Mouse (Mus musculus): ENCODE measurements around the gene Nxn. TPM values are rescaled to one million over a fixed set of nuclear protein-coding genes. Genes with fewer than 3 reads are reported as not detected.

Gene Nxn
- polyA plus RNA-seq, 1 experiment from 2014 or later: 31.5 TPM

DNA sequence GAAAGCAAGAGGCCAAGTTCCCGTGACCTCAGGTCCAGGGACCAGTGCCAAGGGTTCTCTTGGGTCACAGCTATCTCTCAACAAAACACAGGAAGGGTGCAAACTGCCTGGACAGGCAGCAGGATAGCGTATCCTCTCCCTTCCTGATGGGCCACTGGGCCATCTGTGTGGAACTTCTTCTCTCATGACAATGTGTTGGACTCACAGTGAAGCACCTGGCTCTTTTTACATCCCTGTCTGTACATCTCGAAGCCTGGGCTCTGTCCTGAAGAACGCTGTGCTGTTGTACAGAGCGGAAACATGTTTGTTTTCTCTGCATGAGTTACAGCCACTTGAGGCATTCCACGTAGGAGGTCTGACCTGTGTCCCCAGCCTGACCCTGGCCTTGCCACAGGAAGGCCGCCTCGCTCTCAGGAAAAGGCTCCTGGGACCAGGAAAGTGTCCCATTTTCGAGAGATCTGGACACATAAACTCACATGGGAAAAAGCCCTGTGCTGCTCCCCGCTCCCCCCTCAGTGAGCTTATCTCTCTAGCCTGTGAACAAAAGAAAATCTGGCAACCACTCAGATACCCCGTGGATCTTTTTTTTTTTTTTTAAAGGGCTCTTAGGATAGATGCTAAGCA is 18.9 kb downstream of the Nxn start:
- DNase-seq (peak; percentile 56), ATAC-seq (ENCODE audit: insufficient read depth) (peak; percentile 19; the same call in 1 of the 2 replicates)
- Histone ChIP-seq H3K4me3 (ENCODE audit: low read depth, low read length) (no peak overlapping the region), H3K9ac (no peak overlapping the region; the same call in 1 of the 2 replicates), H3K27me3 (ENCODE audit: insufficient read depth, low read length) (no peaks in the 10 kb centered on the region), H3K4me2 (no peak overlapping the region), H3K36me3 (ENCODE audit: insufficient read depth) (no peaks in the 10 kb centered on the region), H3K4me1 (ENCODE audit: insufficient read depth) (peaks cover 30% of the 10 kb centered on the region), H3K27ac (ENCODE audit: low read depth) (peak overlapping the region; percentile 59), H3K9me3 (ENCODE audit: low read depth, low read length) (no peaks in the 10 kb centered on the region)
- 23% methylated on average over 11 of the region's 11 CpGs for WGBS
- no peak for TF ChIP-seq CTCF (IDR thresholded peaks at IDR 0.05; ENCODE audit: low read depth)

- Histone ChIP-seq H3K9ac (no peak overlapping the region), H3K4me3 (ENCODE audit: low read depth, low read length) (no peak overlapping the region), H3K27me3 (ENCODE audit: insufficient read depth, low read length) (no peaks in the 10 kb centered on the region), H3K4me2 (no peak overlapping the region), H3K36me3 (ENCODE audit: insufficient read depth) (no peaks in the 10 kb centered on the region), H3K4me1 (ENCODE audit: insufficient read depth) (peaks cover 46% of the 10 kb centered on the region), H3K9me3 (ENCODE audit: low read depth, low read length) (no peaks in the 10 kb centered on the region), H3K27ac (ENCODE audit: low read depth) (no peak overlapping the region)
- ATAC-seq (ENCODE audit: insufficient read depth) (no peak), DNase-seq (no peak)
- TF ChIP-seq CTCF (IDR thresholded peaks at IDR 0.05; ENCODE audit: low read depth): no peak
- 86% methylated on average over 3 of the region's 3 CpGs for WGBS
These were observed 22.5 kb downstream of the Nxn start for GRCm38 (mm10) chr11:76376425-76376824.

- H3K4me1 ChIP-seq (ENCODE audit: insufficient read depth): peaks cover 36% of the 10 kb centered on the region; the same call in 1 of the 2 replicates
- H3K4me2 ChIP-seq: peak overlapping the region; percentile 40
- H3K4me3 ChIP-seq (ENCODE audit: low read depth, low read length): no peak overlapping the region
- peak; percentile 96 for ATAC-seq (ENCODE audit: insufficient read depth)
- H3K36me3 ChIP-seq (ENCODE audit: insufficient read depth): no peaks in the 10 kb centered on the region
- no peak overlapping the region; the same call in 1 of the 2 replicates for H3K9ac ChIP-seq
- DNase-seq: peak; percentile 93
- no peaks in the 10 kb centered on the region for H3K27me3 ChIP-seq (ENCODE audit: insufficient read depth, low read length)
- H3K27ac ChIP-seq (ENCODE audit: low read depth): peak overlapping the region; percentile 95
- no peaks in the 10 kb centered on the region for H3K9me3 ChIP-seq (ENCODE audit: low read depth, low read length)
- 0 out of 2 replicates have a peak, but pooled peaks have one; percentile 11 for TF ChIP-seq CTCF (IDR thresholded peaks at IDR 0.05; ENCODE audit: low read depth)
- 20% methylated on average over 17 of the region's 17 CpGs for WGBS
These were observed 24.3 kb downstream of the Nxn start for GRCm38 (mm10) chr11:76374491-76375185.

DNA sequence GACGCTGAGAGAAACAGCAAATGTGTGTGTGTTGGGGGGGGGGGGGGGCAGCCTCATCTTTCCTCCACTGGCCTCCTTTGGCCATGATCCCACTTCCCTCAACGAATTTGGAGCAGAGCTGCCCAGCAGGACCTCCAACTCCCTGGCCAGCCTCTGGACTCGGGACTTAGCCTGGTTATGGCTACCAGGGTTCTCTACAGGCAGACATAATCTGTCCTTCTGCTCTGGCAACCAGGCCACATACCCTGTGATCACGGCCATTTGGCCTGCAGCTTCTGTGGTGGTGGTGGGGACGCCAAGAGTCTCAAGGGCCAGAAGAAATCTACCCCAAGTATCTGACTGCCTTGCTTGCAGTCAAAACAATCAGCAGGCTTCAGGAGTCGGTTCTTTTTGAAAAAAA is 26.4 kb downstream of the Nxn start:
- Histone ChIP-seq H3K4me1 (ENCODE audit: insufficient read depth) (peaks cover 36% of the 10 kb centered on the region; the same call in 1 of the 2 replicates), H3K27ac (ENCODE audit: low read depth) (no peak overlapping the region; the same call in 1 of the 2 replicates), H3K36me3 (ENCODE audit: insufficient read depth) (no peaks in the 10 kb centered on the region), H3K4me3 (ENCODE audit: low read depth, low read length) (no peak overlapping the region), H3K27me3 (ENCODE audit: insufficient read depth, low read length) (no peaks in the 10 kb centered on the region), H3K9me3 (ENCODE audit: low read depth, low read length) (no peaks in the 10 kb centered on the region), H3K9ac (no peak overlapping the region), H3K4me2 (no peak overlapping the region)
- no peak for DNase-seq
- 32% methylated on average over 6 of the region's 6 CpGs for WGBS
- no peak for ATAC-seq (ENCODE audit: insufficient read depth)
- TF ChIP-seq CTCF (IDR thresholded peaks at IDR 0.05; ENCODE audit: low read depth): no peak

DNA sequence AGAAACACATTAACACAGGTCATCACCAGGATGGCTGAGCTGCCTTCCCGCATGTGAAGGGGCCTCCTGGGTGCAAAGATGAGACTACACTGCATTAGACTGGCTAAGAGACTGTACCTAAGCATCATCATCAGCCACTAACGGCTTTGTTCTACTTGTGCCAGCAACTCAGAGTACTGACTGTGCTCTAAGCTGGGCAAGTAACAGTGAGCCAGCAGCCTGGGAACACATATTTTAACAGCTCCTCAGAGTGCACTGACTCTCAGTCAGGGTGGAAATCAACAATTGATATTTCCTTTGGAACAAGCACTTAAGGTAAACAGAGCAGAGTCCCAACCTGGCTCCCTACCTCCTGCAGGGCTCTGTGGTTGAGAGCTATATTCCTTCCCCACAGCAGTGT is 26.8 kb downstream of the Nxn start:
- no peak for DNase-seq
- Histone ChIP-seq H3K4me3 (ENCODE audit: low read depth, low read length) (no peak overlapping the region), H3K4me2 (no peak overlapping the region), H3K36me3 (ENCODE audit: insufficient read depth) (no peaks in the 10 kb centered on the region), H3K27ac (ENCODE audit: low read depth) (peak overlapping the region; percentile 12; the same call in 1 of the 2 replicates), H3K9ac (no peak overlapping the region), H3K4me1 (ENCODE audit: insufficient read depth) (peaks cover 36% of the 10 kb centered on the region; the same call in 1 of the 2 replicates), H3K27me3 (ENCODE audit: insufficient read depth, low read length) (no peaks in the 10 kb centered on the region), H3K9me3 (ENCODE audit: low read depth, low read length) (no peaks in the 10 kb centered on the region)
- ATAC-seq (ENCODE audit: insufficient read depth): no peak
- WGBS: 49% methylated on average over 2 of the region's 2 CpGs
- no peak for TF ChIP-seq CTCF (IDR thresholded peaks at IDR 0.05; ENCODE audit: low read depth)

DNA sequence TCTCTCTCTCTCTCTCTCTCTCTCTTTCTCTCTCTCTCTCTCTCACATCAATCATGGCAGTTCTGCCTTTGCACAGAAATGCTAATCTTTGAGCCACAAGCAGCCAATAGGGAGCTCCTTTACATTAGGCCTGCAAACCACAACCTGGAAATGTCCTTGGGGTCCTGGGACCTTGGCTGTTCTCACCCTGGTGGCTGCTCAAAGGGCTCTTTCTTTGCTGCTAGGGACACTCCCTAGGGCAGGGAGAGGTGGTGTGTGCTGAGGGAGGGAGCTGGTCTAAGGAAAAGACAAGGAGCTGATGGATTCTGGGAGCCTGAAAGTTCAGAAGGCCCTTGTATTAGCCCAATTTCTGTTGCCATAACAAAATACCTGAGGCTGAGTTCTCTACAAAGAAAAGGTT is 28.4 kb downstream of the Nxn start:
- H3K9ac ChIP-seq: no peak overlapping the region
- peaks cover 3% of the 10 kb centered on the region; the same call in 1 of the 2 replicates for H3K36me3 ChIP-seq (ENCODE audit: insufficient read depth)
- TF ChIP-seq CTCF (IDR thresholded peaks at IDR 0.05; ENCODE audit: low read depth): no peak
- DNase-seq (no peak), ATAC-seq (ENCODE audit: insufficient read depth) (no peak)
- peaks cover 30% of the 10 kb centered on the region; the same call in 1 of the 2 replicates for H3K4me1 ChIP-seq (ENCODE audit: insufficient read depth)
- H3K9me3 ChIP-seq (ENCODE audit: low read depth, low read length): no peaks in the 10 kb centered on the region
- no peak overlapping the region for H3K4me2 ChIP-seq
- no peak overlapping the region for H3K4me3 ChIP-seq (ENCODE audit: low read depth, low read length)
- H3K27ac ChIP-seq (ENCODE audit: low read depth): no peak overlapping the region
- H3K27me3 ChIP-seq (ENCODE audit: insufficient read depth, low read length): no peaks in the 10 kb centered on the region

DNA sequence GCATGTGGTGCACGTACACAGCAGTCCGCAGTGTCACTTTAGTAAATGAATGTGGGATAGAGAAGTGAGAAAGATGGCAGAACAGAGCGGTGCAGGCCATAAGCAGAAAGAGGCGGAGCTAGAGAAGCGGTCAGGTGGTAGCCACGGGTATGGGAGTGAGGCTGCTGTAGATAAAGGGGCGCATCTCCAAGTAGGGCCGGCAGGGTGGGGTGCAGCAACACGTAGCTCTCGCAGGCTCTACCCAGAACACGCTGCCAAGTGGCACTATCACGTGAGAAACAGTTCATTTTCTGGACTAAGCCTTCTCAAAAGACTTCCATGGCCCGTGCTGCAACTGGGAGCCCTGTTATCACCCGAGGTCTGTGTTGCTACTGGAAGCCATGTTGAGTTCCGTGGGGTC is 32.2 kb downstream of the Nxn start:
- WGBS: 81% methylated on average over 15 of the region's 15 CpGs
- Histone ChIP-seq H3K4me1 (ENCODE audit: insufficient read depth) (peaks cover 12% of the 10 kb centered on the region; the same call in 1 of the 2 replicates), H3K9me3 (ENCODE audit: low read depth, low read length) (no peaks in the 10 kb centered on the region), H3K9ac (no peak overlapping the region), H3K36me3 (ENCODE audit: insufficient read depth) (peaks cover 3% of the 10 kb centered on the region; the same call in 1 of the 2 replicates), H3K27me3 (ENCODE audit: insufficient read depth, low read length) (no peaks in the 10 kb centered on the region), H3K4me3 (ENCODE audit: low read depth, low read length) (no peak overlapping the region), H3K4me2 (no peak overlapping the region), H3K27ac (ENCODE audit: low read depth) (no peak overlapping the region)
- no peak for DNase-seq
- TF ChIP-seq CTCF (IDR thresholded peaks at IDR 0.05; ENCODE audit: low read depth): no peak
- ATAC-seq (ENCODE audit: insufficient read depth): no peak
